Mouse (Mus musculus): Measurements from ENCODE around the gene Erc2.

- peak; percentile 22; the same call in 1 of the 2 replicates for TF ChIP-seq CTCF (IDR thresholded peaks at IDR 0.05; ENCODE audit: extremely low read depth, insufficient read length, insufficient replicate concordance, low read depth, low read length)
- no peak for TF ChIP-seq POLR2A (IDR thresholded peaks at IDR 0.05; ENCODE audit: low read depth, low read length)
These were observed 679.0 kb downstream of the Erc2 start for GRCm38 (mm10) chr14:28301251-28301650.
